Mouse (Mus musculus) bone marrow macrophage, adult 2 months (primary cell): Measurements from ENCODE around the gene Abt1.

Experiments used
- CTCF ChIP-seq: IDR thresholded peaks from 2 replicates; pipeline ENCODE4 v1.5.1; 2012; ENCODE audit warnings: low read depth, mild to moderate bottlenecking, low read length, moderate library complexity
- POLR2A ChIP-seq: IDR thresholded peaks from 2 replicates; pipeline ENCODE4 v1.6.1; 2012; ENCODE audit warnings: mild to moderate bottlenecking, low read depth, low read length, borderline replicate concordance

DNA sequence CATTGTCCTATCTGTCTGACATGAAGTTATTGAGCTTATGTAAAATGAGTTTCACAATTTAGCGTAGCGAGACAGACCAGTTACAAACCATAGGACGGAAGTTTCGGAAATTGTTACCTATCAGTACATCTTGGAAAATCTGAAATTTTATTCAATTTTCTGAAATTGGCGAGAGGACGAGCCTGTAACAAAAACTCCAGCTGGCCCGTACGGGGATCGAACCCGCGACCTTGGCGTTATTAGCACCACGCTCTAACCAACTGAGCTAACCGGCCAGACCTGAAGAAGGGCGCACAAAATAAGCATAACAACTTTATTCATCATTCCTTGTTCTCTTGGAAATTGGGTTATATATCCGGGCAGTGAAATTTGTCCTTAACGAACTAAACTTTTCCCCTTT is 14.2 kb upstream of the Abt1 start:
- TF ChIP-seq CTCF, result no peak
- TF ChIP-seq POLR2A, result no peak
